Mouse (Mus musculus): ENCODE results near the gene Tbc1d24.

- TF ChIP-seq POLR2A (IDR thresholded peaks at IDR 0.05; ENCODE audit: low read depth, low read length): no peak
- no peak for TF ChIP-seq CTCF (IDR thresholded peaks at IDR 0.05; ENCODE audit: borderline replicate concordance, insufficient read depth, low read length)
Measured at GRCm38 (mm10) chr17:24208641-24209042, 3.3 kb upstream of the Tbc1d24 start.

Measured in embryonic fibroblast, embryonic 13.5 days (primary cell).